Mouse (Mus musculus): ENCODE data around the gene Gp5.
A peak's percentile ranks its signal among the peaks of the same experiment; 100 is the strongest.
"Not testable (repeated sequence)": the region's sequence is repeated elsewhere in the genome, so short reads cannot be mapped to it uniquely, and the experiment has no call there.

The Gp5 gene

DNA sequence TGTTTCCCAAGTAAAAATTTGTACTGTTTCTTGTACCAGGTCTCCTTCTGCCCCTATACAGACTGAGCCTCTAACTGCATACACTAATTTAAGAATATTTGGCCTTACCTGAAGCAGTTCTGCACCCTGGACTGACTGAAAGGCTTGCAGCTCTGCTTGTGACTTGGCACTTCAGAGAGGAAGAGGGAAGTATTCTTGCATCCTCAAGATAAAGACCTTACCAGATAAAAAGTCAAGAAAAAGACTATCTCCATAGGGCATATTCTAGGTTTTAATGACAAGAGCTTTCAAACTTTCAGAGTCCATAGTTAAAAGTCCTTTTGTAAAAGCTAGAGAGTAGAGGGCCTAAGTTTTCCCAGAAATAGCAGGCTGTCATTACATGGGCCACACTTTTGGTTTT is at the start of gene Gp5:
Gp5 (minus strand) TSS at position 133 of the 400 bp plus-strand sequence.
- DNase-seq (ENCODE audit: extremely low spot score, low spot score): no peak

DNA sequence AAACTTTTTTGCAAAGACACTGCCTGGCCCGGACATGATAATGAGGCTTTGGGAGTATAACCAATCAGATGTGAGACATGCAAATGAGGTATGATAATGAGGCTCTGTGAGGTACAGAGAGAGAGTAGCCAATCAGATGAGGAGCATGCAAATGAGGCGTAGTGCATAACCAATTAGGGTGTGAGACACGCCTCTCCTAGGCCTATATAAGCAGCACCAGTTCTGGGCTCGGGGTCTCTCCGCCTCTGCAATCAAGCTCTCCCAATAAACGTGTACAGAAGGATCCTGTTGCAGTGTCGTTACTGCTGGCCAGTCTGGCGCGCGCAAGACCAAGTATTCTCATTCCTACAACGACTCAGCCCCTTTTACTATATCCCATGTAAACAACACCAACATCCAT is 42.9 kb upstream of the Gp5 start:
- DNase-seq (ENCODE audit: extremely low spot score, low spot score): not testable (repeated sequence)

DNA sequence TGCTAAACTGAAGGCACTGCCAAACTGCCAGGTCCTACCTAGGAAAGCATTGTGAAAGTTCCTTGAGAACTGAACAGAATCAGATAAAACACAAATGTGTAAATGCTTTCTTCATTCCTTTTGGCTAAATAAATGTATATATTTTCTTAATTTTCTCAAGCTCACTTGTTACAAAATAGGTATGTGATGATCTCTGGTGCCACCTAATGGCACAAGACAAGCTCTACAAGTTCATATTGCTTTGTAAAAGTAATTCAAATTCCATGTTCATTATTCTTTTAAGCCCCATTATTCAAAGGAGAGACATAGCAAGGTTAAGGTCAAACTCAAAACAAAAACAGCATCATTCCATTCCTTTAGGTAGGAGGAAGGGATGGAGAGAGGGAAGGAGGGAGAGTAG is 3.7 kb upstream of the Gp5 start:
- no peak for DNase-seq (ENCODE audit: extremely low spot score, low spot score)

DNA sequence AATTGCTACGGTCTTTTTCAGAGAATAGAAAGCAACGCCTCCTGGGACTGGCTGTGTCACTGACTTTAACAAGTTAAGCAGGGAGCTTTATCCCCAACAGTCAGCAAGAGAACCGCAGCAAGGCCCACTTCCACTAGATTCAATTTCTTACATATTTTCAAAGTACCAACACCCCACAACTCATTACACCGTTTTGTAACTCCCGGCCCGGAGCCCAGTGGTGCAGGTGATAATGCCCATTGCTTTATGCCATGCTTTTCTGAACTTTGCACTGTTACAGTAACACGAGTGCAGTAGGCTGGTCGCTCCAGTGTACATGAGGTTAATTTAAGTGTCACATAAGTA is 436 bp downstream of the Gp5 start:
- no peak for DNase-seq (ENCODE audit: extremely low spot score, low spot score)

DNA sequence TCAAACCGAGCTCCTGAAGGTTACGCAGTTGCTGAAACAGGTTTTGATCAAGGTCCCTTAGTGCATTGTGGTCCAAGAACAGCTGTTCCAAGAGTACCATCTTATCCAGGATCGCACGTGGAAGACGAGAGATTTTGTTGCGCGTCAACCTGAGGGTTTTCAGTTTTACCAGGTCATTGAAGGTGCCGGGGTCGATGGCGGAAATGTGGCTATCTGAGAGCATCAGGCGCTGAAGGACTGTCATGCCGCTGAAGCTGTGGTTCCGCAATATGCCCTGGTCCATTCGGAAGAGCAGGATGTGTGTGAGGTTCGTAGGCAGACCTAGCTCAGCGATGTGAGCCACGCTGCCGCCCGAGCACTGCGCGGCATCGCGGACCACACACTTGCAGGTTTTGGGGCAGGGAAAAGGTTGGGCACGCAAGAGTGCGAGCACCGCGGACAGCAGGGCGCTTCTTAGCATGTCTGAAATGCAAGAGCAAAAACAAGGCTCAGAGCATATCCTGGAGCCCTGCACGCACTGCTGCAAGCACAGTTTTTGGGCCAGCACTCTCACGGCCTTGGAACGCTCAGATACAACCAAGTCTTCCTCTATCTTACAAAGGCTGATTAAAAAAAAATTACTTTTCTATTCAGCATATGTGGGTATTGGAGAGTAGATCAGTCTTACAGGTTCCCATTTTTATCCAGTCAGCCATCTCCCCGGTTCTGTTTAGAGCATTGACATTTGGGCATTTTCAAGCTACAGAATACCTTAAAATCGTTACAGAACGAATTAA is 996 bp downstream of the Gp5 start:
- peak; percentile 54 for DNase-seq (ENCODE audit: extremely low spot score, low spot score)

- peak; percentile 57 for DNase-seq (ENCODE audit: extremely low spot score, low spot score)
Measured at GRCm38 (mm10) chr16:30308616-30309394, 1.8 kb downstream of the Gp5 start.

- DNase-seq (ENCODE audit: extremely low spot score, low spot score): peak; percentile 57
Measured at GRCm38 (mm10) chr16:30307961-30308615, 2.5 kb downstream of the Gp5 start.

- DNase-seq (ENCODE audit: extremely low spot score, low spot score): no peak
Measured at GRCm38 (mm10) chr16:30307306-30307705, 3.3 kb downstream of the Gp5 start.

DNA sequence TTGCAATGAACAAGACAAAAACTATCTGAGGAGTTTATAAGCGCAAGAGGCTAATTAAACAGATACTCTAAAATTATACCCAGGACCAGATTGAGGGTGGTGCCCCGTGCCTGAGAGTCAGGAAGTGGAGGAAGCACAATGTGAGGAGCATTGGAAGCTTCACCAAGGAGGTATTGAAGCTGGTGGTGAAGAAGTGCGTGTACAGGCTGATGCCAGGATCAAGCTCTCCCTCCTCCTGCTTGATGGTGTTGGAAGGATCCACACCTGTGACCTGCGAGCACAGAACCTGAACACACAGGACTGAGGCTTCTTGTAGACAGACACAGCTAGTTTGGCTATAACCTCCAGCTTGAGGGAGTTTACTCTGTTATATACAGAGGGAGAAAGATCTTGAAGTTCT is 4.5 kb downstream of the Gp5 start:
- DNase-seq (ENCODE audit: extremely low spot score, low spot score): no peak

DNA sequence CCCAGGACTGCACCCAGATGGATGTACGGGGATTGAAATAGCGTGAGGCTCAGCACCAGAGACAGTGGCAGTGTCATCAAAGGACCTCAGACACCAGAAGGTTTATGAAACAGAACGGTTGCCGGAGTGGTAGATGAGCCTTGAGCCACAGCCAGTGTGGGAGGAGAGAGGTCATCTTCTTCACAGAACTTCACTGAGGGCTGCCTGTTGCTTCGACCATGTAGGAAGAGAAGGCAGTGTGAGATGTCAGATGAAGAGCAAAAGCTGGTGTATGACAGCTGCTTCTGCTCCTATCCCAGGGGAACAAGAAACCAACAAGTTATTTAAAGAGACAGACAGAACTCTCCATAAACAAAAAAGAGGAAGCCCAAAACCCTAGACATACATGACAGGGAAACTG is 6.3 kb downstream of the Gp5 start:
- no peak for DNase-seq (ENCODE audit: extremely low spot score, low spot score)

DNA sequence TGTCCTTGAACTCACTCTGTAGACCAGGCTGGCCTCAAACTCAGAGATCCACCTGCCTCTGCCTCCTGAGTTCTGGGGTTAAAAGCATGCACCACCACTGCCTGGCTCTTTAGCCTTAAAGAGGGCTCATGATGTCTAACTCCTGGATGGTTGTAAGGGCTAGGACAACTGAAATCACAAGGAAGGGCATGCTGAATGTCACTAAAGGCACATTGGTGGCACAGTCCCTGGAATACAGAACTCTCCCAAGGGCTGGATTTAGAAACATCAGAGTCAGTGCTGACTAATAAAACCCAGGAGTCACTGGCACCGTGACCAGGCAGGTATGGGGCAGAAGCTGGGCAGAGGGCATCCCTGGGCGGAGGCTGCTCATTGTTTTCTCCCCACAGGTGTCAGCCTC is 7.2 kb downstream of the Gp5 start:
- DNase-seq (ENCODE audit: extremely low spot score, low spot score): no peak

DNA sequence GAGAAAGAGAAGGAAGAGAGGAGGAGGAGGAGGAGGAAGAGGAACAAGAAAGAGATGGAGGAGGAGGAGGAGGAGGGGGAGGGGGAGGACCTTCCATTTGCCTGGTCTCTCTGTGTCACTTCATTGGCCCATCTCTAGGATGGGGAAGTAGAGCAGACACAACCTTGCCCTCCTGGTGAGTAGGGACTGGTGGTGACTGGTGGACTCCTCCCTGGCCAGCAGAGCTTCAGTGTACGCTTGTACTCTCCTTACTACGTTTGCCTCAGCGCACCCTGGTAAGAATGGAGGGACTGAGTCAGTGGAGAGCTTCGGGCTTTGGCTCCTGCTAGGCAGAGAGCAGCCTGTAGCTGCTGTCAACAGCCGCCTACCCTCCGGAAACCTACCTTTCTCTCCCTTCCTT is 7.9 kb downstream of the Gp5 start:
- no peak for DNase-seq (ENCODE audit: extremely low spot score, low spot score)

DNA sequence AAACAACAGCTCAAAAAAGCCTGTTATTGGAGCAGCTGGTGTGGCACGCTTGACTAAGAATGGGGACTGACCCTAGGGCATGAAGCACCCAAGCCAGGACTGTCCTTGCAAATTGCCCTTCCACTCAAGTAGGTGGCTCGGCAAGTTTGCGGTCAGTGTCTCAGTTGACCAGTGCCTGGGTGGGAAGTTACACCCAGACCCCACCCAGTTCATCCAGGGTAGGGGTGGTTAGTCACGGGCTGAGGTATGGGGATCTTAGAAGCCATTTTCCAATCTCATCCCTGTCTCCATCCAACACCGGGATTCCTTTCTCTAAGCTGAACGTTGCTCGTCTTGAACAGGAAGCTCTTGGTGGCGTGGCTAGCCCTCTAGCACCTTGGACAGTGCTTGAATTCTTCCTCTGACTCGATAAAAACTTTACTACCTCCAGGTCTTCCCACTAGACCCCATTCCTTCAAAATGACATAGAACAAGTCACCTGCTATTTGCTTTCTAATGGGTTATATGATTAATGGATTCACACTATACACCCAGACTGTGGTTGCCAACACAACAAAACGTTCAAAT is 10.8 kb downstream of the Gp5 start:
- DNase-seq (ENCODE audit: extremely low spot score, low spot score): no peak

- no peak for DNase-seq (ENCODE audit: extremely low spot score, low spot score)
Measured at GRCm38 (mm10) chr16:30297450-30297849, 13.1 kb downstream of the Gp5 start.

DNA sequence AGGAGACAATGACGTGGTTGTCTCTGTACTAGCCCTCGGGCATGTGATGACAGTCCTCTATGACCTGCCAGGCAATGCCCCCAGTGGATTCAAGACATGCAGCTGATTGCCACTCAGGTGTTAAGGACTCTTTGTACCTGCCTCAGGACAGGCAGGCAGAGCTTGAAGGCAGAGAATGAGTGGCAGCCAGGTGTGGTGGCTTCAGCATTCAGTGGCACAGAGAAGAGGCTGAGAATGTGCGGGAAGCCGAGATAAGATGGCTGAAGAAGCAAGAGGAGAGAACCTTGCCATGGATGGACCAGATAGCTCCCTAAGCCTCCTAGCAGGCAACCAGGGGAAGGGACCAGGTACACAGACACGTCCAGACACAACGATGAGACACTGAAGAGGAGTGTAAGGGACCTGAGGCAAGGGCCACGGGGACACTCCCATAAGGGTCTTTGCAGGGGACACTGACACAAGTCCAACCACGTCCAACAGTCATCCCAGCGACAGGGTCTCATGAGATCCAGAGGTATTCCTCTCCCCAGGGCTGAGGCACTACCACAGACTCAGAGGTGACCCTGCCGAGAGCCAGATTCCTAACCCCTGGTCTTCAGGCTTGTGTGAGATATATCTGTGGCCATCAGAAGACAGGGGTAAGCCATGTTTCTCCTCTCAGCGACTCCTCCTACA is 13.8 kb downstream of the Gp5 start:
- no peak for DNase-seq (ENCODE audit: extremely low spot score, low spot score)

- DNase-seq (ENCODE audit: extremely low spot score, low spot score): no peak
Measured at GRCm38 (mm10) chr16:30295106-30295505, 15.5 kb downstream of the Gp5 start.

GRCm38 (mm10) chr16:30290436-30290835 is 20.1 kb downstream of the Gp5 start:
- DNase-seq (ENCODE audit: extremely low spot score, low spot score): no peak

GRCm38 (mm10) chr16:30285701-30286100 is 24.9 kb downstream of the Gp5 start:
- DNase-seq (ENCODE audit: extremely low spot score, low spot score): peak; percentile 23

DNA sequence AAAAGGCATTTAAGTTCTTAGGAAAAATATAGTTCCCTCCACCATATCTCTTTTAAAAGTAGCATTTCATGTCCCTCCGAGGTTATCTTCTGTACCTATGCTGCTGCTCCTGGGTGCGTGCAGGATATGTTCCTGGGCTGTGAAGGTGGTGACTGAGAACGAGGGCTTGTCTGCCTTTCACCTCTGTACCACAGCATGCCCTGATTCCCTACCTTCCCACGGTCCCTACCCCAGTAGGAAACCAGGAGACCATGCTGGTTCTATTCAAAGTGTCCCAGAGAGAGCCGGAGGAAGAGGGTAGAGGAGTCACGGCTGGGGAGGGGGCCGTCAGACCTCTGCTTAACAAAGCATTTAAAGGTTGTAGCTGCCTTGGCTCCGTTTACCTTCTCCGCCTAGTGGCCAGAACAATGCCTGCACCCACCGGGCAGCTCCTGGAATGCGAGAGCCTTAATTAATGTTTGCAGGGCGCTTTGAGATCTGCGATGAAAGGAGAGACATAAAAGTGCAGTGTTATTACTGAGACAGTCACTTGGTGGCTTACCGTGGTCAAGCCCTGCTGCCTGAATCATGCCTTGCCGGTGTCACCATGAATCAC is 26.7 kb downstream of the Gp5 start:
- peak; percentile 82 for DNase-seq (ENCODE audit: extremely low spot score, low spot score)

GRCm38 (mm10) chr16:30282844-30283495 is 27.6 kb downstream of the Gp5 start, which contains the start of gene Lrrc15:
Gene Lrrc15 (minus strand): TSS chr16:30283256.
- peak; percentile 55 for DNase-seq (ENCODE audit: extremely low spot score, low spot score)
